Mouse (Mus musculus): ENCODE results near the gene Sap18. TPM values are rescaled to one million over a fixed set of nuclear protein-coding genes. Genes with fewer than 3 reads are reported as not detected.
"Not testable (repeated sequence)": the region's sequence is repeated elsewhere in the genome, so short reads cannot be mapped to it uniquely, and the experiment has no call there.

The Sap18 gene
- polyA plus RNA-seq, 1 experiment = not detected

GRCm38 (mm10) chr14:57850330-57850729 lies 52.4 kb downstream of the Sap18 start:
- Histone ChIP-seq H3K4me1 (ENCODE audit: control insufficient read depth, insufficient read depth, low read length) (no peaks in the 10 kb centered on the region), H3K4me3 (ENCODE audit: insufficient read depth, low read depth, low read length) (no peak overlapping the region), H3K27ac (ENCODE audit: insufficient read depth, low read depth, low read length) (no peak overlapping the region)
- 78% methylated on average over 3 of the region's 3 CpGs for WGBS
- TF ChIP-seq POLR2A (IDR thresholded peaks at IDR 0.05; ENCODE audit: insufficient read depth, low read depth, low read length) = no peak

- H3K4me1 ChIP-seq (ENCODE audit: control insufficient read depth, insufficient read depth, low read length) = no peaks in the 10 kb centered on the region
- H3K27ac ChIP-seq (ENCODE audit: insufficient read depth, low read depth, low read length) = no peak overlapping the region
Measured at GRCm38 (mm10) chr14:57852961-57853360, 55.0 kb downstream of the Sap18 start.

GRCm38 (mm10) chr14:57856037-57856436 lies 58.1 kb downstream of the Sap18 start:
- H3K27ac ChIP-seq (ENCODE audit: insufficient read depth, low read depth, low read length); H3K4me1 ChIP-seq (ENCODE audit: control insufficient read depth, insufficient read depth, low read length); H3K4me3 ChIP-seq (ENCODE audit: insufficient read depth, low read depth, low read length): not testable (repeated sequence)

More at GRCm38 (mm10) chr14:57852961-57853360, 55.0 kb downstream of the Sap18 start:
- TF ChIP-seq CTCF (IDR thresholded peaks at IDR 0.05; ENCODE audit: insufficient read depth, low read depth, low read length) (no peak), POLR2A (IDR thresholded peaks at IDR 0.05; ENCODE audit: insufficient read depth, low read depth, low read length) (no peak)
- 49% methylated on average over 2 of the region's 2 CpGs for WGBS
- no peak overlapping the region for H3K4me3 ChIP-seq (ENCODE audit: insufficient read depth, low read depth, low read length)

Other genes starting within 250 kb of the Sap18 start
- not detected in 2 replicates for gene Eef1akmt1, start 226.6 kb upstream of the Sap18 start, polyA plus RNA-seq (2012; ENCODE audit: insufficient read depth, insufficient read length, low replicate concordance, missing spikeins)
- gene Xpo4, start 132.8 kb upstream of the Sap18 start, polyA plus RNA-seq (2012; ENCODE audit: insufficient read depth, insufficient read length, low replicate concordance, missing spikeins) = not detected in 2 replicates
- gene Gm49361, start 52.1 kb upstream of the Sap18 start, polyA plus RNA-seq (2012; ENCODE audit: insufficient read depth, insufficient read length, low replicate concordance, missing spikeins) = not detected in 2 replicates
- not detected in 2 replicates for gene Lats2, start 39.8 kb upstream of the Sap18 start, polyA plus RNA-seq (2012; ENCODE audit: insufficient read depth, insufficient read length, low replicate concordance, missing spikeins)
- gene Ska3, start 28.0 kb downstream of the Sap18 start, polyA plus RNA-seq (2012; ENCODE audit: insufficient read depth, insufficient read length, low replicate concordance, missing spikeins) = not detected in 2 replicates
- gene Mrpl57, start 28.1 kb downstream of the Sap18 start, polyA plus RNA-seq (2012; ENCODE audit: insufficient read depth, insufficient read length, low replicate concordance, missing spikeins) = not detected in 2 replicates
- gene Zdhhc20, start 92.1 kb downstream of the Sap18 start, polyA plus RNA-seq (2012; ENCODE audit: insufficient read depth, insufficient read length, low replicate concordance, missing spikeins) = not detected in 2 replicates
- gene Micu2, start 201.1 kb downstream of the Sap18 start, polyA plus RNA-seq (2012; ENCODE audit: insufficient read depth, insufficient read length, low replicate concordance, missing spikeins) = not detected in 2 replicates

Measured in olfactory bulb, adult 2 months (tissue).